Mouse (Mus musculus): ENCODE results near the gene Cep350. TPM values are rescaled to one million over a fixed set of nuclear protein-coding genes. Genes with fewer than 3 reads are reported as not detected.

Gene Cep350
- total and polyA plus RNA-seq, 2 experiments, result 2.4 to 11.7 TPM

DNA sequence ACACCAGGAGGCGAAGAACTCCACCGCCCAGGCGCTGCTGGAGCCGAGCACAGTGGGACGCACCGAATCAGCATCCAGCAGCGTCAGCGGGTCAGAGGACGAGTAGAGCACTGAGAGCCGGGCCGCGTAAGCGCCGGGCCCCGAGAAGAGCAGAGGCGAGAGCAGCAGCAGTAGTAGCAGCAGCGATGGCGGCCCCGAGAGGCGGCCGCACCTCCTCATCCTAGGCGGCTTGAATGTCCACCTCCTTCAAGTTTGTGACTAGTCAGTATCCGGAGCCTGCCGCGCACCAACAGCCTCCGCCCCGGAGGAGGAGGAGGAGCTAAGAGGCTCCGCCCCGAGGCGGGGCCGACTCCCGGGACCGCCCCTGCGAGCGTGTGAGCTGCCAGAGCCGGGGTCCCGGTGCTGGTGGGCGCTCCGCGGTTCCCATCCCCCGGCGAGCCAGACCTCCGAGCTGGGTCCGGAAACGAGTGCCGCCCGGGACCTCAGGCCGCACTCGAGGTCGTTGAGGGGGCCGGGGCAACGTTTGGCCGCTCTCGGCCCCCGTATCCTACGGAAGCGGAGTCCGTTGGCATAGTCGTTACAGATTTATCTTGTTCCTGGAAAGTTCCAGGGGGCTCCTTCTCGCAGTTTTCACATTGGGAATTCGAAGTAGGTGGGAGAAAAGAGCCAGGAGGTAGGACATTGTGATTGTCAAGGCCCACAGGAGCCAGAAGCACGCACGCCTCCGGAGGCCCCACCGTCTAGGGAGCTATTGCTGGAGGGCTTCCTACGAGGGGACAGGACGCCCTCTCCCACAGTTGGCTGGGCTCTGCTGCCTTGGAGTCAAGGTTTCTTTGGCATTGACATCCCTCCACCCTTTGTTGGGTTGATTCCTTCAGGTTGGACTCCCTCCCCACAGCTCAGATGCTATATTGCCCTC is 160.2 kb downstream of the Cep350 start, which contains the start of gene Qsox1:
TSS of gene Qsox1 (minus strand) at position 309 of the 919 bp plus-strand sequence.
- TF ChIP-seq CTCF (IDR thresholded peaks at IDR 0.05; ENCODE audit: low read depth, low read length), result no peak
- peak; percentile 95 for TF ChIP-seq POLR2A (IDR thresholded peaks at IDR 0.05; ENCODE audit: extremely low read depth, insufficient read depth, low read length)
- under 1% methylated on average over 66 of the region's 67 CpGs for WGBS
- H3K27ac ChIP-seq (replicated peaks; ENCODE audit: insufficient read depth, low read depth, low read length), result peak within 1 kb of the TSS; percentile 76
- H3K27me3 ChIP-seq (ENCODE audit: control insufficient read depth, insufficient read depth, low read length), result no peaks in the 10 kb centered on the region
- H3K4me1 ChIP-seq (ENCODE audit: control insufficient read depth, insufficient read depth, low read length), result peaks cover 16% of the 10 kb centered on the region
- H3K9ac ChIP-seq (ENCODE audit: low read depth, low read length), result peak within 1 kb of the TSS; percentile 89
- H3K79me2 ChIP-seq (ENCODE audit: control insufficient read depth, insufficient read depth, low read length), result peaks cover 16% of the 10 kb centered on the region
- H3K36me3 ChIP-seq (ENCODE audit: control insufficient read depth, insufficient read depth, low read length), result no peaks in the 10 kb centered on the region
- H3K4me3 ChIP-seq (ENCODE audit: insufficient read depth, low read depth, low read length), result peak within 1 kb of the TSS; percentile 97
- peak; percentile 73 for DNase-seq (ENCODE audit: extremely low read depth, low read depth, low spot score)

DNA sequence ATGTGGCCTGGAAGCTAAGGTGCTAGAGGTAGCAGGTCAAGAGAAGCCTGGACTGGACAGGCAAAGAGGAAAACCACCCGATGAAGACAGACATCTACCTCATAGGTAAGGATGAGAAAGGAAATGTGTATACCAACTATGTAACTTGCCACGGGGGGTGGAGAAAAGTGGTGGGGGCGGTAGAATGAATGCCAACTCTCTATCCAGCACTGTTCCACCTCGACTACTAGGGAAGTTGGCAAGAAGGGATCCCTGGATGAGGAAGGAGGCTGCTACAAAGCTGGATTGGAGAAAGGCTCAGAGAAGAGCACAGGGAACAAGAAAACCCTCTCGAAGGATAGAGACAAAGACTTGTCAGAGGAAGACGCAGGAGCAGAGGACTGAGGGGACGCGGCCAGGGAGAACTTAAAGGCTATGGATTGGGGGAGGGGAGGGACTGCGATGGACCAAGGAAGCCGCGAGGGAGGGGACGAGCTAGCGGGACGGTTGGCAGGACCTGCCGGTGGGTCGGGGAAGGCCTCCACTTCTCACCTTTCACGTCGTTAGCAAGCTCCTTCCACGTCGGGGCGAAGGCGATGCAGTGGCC is 161.0 kb downstream of the Cep350 start:
- DNase-seq (ENCODE audit: extremely low read depth, low read depth, low spot score), result peak; percentile 51
- H3K27ac ChIP-seq (replicated peaks; ENCODE audit: insufficient read depth, low read depth, low read length), result peak overlapping the region; percentile 76
- no peak for TF ChIP-seq POLR2A (IDR thresholded peaks at IDR 0.05; ENCODE audit: extremely low read depth, insufficient read depth, low read length)
- no peak for TF ChIP-seq CTCF (IDR thresholded peaks at IDR 0.05; ENCODE audit: low read depth, low read length)
- peak overlapping the region; percentile 97 for H3K4me3 ChIP-seq (ENCODE audit: insufficient read depth, low read depth, low read length)
- under 1% methylated on average over 22 of the region's 22 CpGs for WGBS
- H3K36me3 ChIP-seq (ENCODE audit: control insufficient read depth, insufficient read depth, low read length), result no peaks in the 10 kb centered on the region
- peaks cover 19% of the 10 kb centered on the region for H3K79me2 ChIP-seq (ENCODE audit: control insufficient read depth, insufficient read depth, low read length)
- peaks cover 19% of the 10 kb centered on the region for H3K4me1 ChIP-seq (ENCODE audit: control insufficient read depth, insufficient read depth, low read length)
- no peaks in the 10 kb centered on the region for H3K27me3 ChIP-seq (ENCODE audit: control insufficient read depth, insufficient read depth, low read length)
- peak overlapping the region; percentile 89 for H3K9ac ChIP-seq (ENCODE audit: low read depth, low read length)

DNA sequence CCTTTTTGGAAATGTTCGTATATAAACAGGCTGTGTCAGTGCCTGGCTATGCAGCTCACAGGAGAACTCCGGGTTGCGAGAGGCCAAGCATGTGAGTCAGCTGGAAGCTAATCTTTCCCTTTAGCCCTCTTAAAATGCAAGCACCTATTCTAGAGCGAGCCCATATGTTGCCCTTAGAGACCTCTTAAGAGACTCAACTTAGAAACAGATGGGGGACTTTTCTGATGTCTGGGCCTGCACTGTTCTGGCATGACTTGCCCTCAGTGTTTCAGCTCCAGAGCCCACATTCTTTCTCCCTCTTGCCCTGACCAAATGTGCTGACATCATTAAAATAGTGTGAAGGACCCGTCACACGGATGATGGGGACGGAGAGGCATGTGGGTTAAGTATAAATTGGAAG is 162.4 kb downstream of the Cep350 start:
- H3K79me2 ChIP-seq (ENCODE audit: control insufficient read depth, insufficient read depth, low read length), result peaks cover 21% of the 10 kb centered on the region
- 14% methylated on average over 7 of the region's 7 CpGs for WGBS
- peak overlapping the region; percentile 97 for H3K4me3 ChIP-seq (ENCODE audit: insufficient read depth, low read depth, low read length)
- peak overlapping the region; percentile 73 for H3K27ac ChIP-seq (replicated peaks; ENCODE audit: insufficient read depth, low read depth, low read length)
- peak; percentile 58 for DNase-seq (ENCODE audit: extremely low read depth, low read depth, low spot score)
- H3K36me3 ChIP-seq (ENCODE audit: control insufficient read depth, insufficient read depth, low read length), result no peaks in the 10 kb centered on the region
- H3K4me1 ChIP-seq (ENCODE audit: control insufficient read depth, insufficient read depth, low read length), result peaks cover 29% of the 10 kb centered on the region
- H3K27me3 ChIP-seq (ENCODE audit: control insufficient read depth, insufficient read depth, low read length), result no peaks in the 10 kb centered on the region
- peak overlapping the region; percentile 37 for H3K9ac ChIP-seq (ENCODE audit: low read depth, low read length)
- TF ChIP-seq POLR2A (IDR thresholded peaks at IDR 0.05; ENCODE audit: extremely low read depth, insufficient read depth, low read length) (no peak), CTCF (IDR thresholded peaks at IDR 0.05; ENCODE audit: low read depth, low read length) (no peak)

DNA sequence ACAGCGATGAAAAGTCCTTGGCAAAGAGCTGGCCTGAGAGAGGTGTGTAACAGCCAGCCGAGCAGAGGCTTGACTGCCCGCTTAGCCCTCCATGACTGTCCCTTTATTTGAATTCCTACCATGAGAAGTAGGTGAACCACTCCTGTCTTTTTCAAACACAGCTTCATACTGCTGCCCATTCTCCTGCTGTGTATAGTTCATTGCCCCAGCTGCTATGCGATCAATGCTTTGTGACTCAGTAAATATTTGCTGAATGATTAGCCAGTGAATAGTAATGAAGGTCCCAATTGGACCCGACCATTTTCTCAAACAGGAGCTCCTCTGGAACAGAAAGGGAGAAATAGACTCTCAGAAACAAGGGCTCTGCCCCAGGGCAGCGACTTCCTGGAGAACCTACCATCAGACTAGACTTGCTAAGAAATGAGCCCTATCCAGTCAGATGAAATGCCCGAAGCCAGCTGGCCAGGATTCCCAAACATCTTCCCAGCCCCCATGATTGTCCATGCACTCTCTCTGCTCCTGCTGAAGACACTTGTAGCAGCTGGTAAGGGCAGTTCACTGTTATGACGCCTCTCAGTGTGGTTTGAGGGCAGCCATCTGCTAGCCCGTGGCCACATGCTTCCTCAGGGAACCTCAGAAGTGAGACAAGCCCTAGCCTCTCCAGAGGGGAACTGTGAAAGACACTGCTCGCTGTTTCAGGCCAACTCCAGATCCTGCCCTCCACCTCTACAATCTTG is 163.2 kb downstream of the Cep350 start:
- H3K9ac ChIP-seq (ENCODE audit: low read depth, low read length), result peak overlapping the region; percentile 37
- peak overlapping the region; percentile 73 for H3K27ac ChIP-seq (replicated peaks; ENCODE audit: insufficient read depth, low read depth, low read length)
- H3K4me3 ChIP-seq (ENCODE audit: insufficient read depth, low read depth, low read length), result peak overlapping the region; percentile 97; the same call in 1 of the 2 replicates
- TF ChIP-seq CTCF (IDR thresholded peaks at IDR 0.05; ENCODE audit: low read depth, low read length) (no peak), POLR2A (IDR thresholded peaks at IDR 0.05; ENCODE audit: extremely low read depth, insufficient read depth, low read length) (0 out of 2 replicates have a peak, but pooled peaks have one; percentile 10)
- DNase-seq (ENCODE audit: extremely low read depth, low read depth, low spot score), result peak; percentile 98
- peaks cover 33% of the 10 kb centered on the region for H3K4me1 ChIP-seq (ENCODE audit: control insufficient read depth, insufficient read depth, low read length)
- 0 out of 2 replicates have a peak, but pooled peaks cover 2% of the 10 kb centered on the region for H3K36me3 ChIP-seq (ENCODE audit: control insufficient read depth, insufficient read depth, low read length)
- peaks cover 25% of the 10 kb centered on the region for H3K79me2 ChIP-seq (ENCODE audit: control insufficient read depth, insufficient read depth, low read length)
- H3K27me3 ChIP-seq (ENCODE audit: control insufficient read depth, insufficient read depth, low read length), result no peaks in the 10 kb centered on the region
- 11% methylated on average over 10 of the region's 10 CpGs for WGBS

DNA sequence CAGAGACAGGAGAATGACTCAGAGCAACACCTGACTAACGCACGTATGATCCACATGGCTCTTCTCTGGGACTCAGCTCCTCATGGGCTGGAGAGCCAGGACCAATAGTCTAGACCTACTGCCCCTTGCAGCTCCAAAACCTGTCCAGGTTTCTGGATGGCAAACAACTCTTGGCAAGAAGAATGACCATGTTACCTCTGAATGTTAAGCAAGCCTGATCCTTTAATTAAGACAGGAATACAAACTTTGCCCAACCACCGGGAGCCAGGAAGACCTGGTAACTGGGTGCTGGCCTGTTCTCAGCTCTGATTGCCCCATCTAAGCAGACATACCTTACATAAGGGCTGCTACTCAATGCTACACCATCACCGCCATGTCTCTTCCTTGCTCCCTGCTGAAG is 164.8 kb downstream of the Cep350 start:
- H3K4me1 ChIP-seq (ENCODE audit: control insufficient read depth, insufficient read depth, low read length), result peaks cover 35% of the 10 kb centered on the region
- peaks cover 15% of the 10 kb centered on the region for H3K36me3 ChIP-seq (ENCODE audit: control insufficient read depth, insufficient read depth, low read length)
- WGBS, result 35% methylated on average over 4 of the region's 4 CpGs
- H3K27ac ChIP-seq (replicated peaks; ENCODE audit: insufficient read depth, low read depth, low read length), result peak overlapping the region; percentile 89
- peaks cover 40% of the 10 kb centered on the region for H3K79me2 ChIP-seq (ENCODE audit: control insufficient read depth, insufficient read depth, low read length)
- peak overlapping the region; percentile 30 for H3K9ac ChIP-seq (ENCODE audit: low read depth, low read length)
- peak overlapping the region; percentile 24 for H3K4me3 ChIP-seq (ENCODE audit: insufficient read depth, low read depth, low read length)
- peak; percentile 98 for DNase-seq (ENCODE audit: extremely low read depth, low read depth, low spot score)
- no peaks in the 10 kb centered on the region for H3K27me3 ChIP-seq (ENCODE audit: control insufficient read depth, insufficient read depth, low read length)
- TF ChIP-seq POLR2A (IDR thresholded peaks at IDR 0.05; ENCODE audit: extremely low read depth, insufficient read depth, low read length) (no peak), CTCF (IDR thresholded peaks at IDR 0.05; ENCODE audit: low read depth, low read length) (no peak)
